Mouse (Mus musculus): ENCODE measurements at regions not wholly inside any gene's neighbourhood (a gene's known extent, or its start where the extent isn't known, plus 50 kb on each side); places are given as distances from the start of the nearest gene placed in this dataset.

DNA sequence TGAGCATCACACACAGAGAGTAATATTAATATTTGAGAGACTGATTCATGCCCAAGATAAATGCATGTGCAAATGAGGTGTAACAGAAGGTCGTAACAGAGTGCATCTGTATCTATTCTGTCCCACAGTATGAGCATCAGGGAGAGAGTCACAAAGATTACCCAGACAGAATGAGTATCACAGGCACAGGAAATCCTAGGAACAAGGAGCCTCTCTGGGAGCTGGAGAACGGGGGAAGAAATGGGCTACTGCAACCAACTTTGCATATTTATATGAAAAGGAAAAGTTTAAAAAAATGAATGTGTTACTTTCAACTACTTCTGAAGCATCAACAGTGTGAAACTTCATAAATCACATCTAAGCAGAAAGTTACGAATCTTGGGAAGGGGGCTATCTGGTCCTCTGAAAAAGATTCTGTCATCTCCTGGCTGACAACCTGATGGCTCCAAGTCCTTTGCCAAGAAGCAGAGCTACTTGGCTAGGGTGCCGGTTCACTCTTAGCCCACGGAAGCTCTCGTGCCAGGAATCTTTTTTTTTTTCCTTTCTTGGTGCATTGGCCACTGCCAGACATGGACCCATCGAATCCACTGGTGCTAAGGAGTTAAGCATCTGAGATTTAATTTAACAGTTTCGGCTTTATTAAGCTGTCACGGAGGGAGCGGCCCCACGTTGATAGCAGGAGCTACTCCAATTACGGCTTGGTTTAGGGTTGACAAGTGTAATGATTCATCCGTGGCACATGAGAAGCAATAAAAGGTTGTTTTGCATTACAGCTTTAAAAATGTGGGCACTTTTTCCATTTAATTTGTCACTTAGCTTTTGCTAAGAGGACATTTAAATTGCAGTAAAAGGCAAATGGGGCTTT is 277.6 kb upstream of the Smim15 start:
- DNase-seq (ENCODE audit: low read depth) = no peak

DNA sequence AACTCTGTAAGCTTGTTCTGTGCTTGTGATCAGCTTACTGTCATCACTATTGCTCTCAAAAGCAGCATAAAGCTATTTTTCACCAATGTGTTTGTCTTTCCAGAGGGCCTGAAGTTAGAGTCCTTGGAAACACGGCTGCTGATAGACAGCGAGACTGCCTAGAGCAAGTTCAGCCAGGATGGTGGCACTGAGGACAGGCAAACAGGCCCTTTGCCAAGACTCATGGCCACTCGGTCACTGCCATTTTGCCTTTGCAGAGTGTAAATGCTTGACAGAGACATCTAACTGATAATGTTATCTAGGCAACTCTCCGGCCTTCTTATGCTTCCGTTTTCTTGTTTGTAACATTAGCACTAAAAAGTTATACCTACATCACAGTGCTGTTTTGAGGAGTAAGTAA is 280.3 kb upstream of the Smim15 start:
- no peak for DNase-seq (ENCODE audit: low read depth)

DNA sequence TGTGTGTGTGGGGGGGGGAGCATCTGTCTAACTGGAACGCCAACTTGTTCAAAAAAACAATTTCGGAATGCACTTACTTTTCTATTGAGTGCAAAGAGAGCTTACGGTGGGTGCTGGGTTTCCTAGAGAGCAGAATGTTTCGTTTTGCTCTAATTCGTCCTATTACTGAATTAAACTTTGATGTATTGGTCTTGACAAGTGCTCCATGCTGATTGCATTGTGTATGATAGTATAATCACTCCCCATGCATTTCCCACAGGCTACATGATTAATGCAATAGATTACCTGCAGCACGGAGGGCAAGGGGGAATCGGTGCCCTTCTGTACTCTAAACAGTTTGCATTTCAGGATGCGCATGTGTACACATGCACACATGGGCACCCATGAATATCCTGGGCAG is 283.7 kb upstream of the Smim15 start:
- no peak for DNase-seq (ENCODE audit: low read depth)

DNA sequence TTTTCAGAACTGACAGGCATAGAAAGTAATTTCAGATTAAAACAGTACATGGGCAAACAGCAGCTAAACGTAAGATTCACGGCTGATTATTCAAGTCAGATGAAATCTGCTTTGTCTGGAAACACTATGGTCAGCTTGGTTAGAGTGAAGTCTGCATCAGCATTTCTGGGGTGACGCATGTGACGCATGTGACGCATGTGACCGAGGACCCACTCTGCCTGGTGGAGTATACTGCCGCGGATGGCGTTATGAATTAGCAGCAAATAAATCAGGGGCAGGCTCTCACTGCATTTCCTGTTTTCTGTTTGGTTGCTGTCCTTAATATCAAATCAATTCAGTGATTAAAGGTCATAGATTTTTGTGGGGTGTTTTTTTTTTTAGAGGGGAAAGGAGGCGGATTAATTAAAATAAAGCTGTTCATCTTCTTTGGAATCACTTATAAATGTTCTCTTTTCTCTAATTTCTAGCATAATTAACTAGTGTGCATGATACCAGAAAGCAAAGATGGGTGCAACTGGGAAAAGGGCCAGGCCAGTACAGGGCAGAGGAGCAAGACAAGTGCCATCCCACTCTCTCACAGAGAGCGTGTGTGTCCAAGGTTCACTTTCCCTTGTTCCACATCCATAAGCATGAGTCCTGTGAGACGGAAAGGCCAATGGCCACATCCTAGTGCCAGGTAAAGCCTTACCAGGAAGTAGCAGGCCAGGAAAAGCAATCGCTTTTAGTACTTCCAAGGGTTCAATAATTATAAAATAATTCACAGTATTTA is 285.7 kb upstream of the Smim15 start:
- no peak for DNase-seq (ENCODE audit: low read depth)

DNA sequence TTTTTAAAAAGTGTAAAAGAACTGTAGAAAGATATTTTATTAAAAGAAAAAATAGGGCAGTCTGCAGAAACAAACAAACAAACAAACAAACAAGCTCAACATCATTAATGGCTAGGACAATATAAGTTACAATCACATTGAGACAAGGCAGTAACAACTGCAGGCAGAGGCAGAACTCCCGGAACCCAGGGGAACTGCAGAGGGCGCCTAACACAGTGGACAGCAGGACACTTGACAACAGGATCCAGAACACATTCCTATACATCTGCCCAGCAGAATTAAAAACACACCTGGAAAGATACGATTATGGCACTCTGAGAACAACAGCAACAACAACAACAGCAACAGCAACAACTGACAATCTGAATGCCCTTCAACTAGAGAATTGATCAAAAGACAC is 291.5 kb upstream of the Smim15 start:
- DNase-seq (ENCODE audit: low read depth) = peak; percentile 3

DNA sequence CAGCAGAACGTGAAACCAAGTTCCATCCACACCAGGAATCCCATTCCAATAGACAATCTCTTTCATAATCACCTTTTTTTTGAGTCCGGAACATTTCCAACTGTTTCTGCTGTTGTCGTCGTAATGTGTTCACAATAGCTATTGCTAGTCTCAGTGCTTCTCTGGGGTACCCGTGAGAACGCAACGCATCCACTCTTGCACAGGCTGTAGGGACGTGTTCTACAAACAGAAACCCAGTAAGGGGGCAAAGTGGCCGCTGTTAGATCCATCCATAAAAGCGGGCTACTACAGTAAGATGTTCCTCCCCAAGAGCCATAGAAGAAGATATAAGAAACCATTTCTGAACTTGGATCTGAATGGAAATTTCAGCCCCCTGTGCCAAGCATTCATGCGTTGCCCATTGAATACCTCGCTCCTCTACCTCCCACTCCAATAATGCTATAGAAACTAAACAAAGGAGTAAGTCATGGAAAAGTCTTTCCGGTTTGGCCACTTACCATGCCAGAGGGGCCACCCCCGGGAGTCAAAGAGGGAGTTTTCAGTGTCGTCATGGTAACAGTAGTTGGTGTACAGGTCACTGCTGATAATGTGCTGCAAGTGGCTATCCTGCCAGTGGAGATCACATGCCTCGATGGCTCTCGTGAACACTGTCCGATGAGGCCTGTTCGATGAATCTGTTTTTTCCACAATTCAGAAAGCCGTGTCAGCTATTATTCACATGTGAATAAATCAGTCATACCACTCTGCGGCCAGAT is 300.6 kb upstream of the Smim15 start:
- no peak for DNase-seq (ENCODE audit: low read depth)

DNA sequence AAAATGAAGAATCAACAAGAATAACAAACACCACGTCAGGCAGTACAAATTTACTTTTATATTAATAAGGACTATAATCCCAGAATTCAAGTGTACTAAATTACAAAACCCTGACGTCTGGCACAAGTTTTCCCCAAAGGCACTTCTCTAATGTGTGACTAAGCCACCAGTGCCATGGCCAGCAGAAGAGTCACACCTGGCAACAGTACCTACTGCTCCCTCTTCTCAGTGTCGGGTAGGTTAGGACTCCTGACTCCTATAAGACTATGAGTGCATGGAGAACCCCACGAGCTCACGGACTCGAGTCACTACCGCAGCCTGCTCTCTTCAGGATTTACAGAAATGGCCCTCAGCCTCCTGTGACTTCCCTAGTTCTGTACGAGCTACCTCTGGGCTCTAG is 307.7 kb upstream of the Smim15 start:
- DNase-seq (ENCODE audit: low read depth) = no peak

DNA sequence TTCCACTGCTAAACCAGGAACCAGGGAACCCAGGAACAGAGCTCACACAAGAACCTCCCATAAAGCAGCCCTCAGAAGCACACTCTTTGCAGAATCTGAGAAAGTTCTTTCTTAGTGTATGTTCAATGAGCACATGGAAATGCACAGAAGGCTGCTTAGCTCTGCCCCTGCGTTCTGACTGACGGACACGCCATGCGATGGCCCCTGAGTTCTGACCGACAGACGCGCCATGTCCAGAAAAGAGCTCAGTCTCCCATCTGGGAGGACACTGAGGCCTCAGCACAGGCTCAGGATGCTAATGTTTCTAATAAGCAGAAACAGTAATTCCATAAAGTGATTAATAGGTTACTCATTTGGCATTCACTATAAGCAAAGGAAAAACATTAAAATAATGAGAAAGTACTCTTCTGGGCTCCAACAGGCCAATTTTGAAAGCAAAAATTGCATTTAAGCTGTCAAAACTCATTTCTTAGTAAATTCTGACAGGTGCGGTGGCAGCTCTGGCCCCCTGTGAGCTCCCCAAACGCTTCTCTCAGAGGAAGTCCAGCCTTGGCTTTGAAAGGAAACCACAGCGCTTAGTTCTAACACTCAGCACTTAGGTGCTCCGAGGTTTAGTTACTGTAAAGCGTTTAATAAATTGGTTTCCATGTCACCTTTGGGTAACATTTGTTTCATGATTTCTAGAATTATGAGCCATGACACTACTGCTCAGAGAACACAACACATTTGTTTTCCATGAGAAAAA is 309.9 kb upstream of the Smim15 start:
- no peak for DNase-seq (ENCODE audit: low read depth)

DNA sequence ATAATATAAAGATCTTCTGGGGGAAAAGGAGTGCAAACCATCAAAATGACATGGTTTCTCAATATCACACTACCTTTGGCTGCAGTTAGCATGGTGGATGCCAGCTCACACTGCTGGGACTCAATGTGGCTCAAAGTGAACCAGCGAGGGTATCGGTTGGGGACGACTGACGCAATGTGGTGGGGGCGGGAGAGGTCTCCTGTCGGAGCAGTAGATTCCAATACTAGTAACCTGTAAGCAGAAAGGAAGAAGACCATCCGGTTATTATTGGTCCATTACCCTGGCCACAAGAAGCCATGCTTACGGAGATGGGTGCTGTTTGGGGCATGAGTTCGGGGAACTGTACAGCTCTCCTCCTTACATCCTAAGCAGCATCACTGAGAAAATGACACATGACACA is 313.3 kb upstream of the Smim15 start:
- DNase-seq (ENCODE audit: low read depth) = no peak

DNA sequence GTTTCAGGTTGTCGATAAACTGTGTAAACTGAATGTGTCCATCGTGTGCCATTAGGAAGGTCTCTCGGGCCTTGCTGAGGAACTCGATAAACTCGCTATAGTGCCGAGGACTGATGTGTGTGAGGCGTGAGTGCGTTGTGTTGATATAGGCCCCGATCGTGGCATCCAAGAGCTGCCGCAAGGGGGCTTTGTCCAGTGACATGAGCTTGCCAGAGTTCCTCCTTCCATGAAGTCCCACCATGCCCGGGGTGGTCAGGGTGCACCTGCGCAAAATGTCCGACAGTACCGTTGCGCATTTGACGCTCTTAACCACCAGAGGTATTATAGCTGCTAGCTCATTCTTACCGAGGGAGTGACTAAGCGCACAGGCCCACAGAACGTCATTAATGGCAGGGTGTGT is 317.8 kb upstream of the Smim15 start:
- DNase-seq (ENCODE audit: low read depth) = no peak

DNA sequence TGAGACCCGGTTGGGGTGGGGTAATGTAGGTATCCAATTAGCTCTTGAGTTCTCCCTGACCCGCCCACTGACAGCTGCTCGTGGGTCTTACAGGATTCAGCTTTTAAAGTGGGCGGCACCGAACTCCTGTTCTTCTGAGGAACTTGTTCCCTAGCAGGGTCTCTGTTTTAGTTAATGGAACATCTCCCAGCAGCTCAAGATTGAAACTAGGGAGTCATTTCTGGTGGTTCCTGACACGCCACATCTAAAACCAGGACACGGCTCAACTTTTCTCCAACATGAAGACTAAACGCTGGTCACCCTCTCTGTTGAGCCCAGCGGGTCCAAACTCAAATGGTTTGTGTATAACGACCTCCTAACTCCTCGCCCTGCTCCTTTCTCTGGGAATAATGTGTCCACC is 322.3 kb upstream of the Smim15 start:
- DNase-seq (ENCODE audit: low read depth) = no peak

DNA sequence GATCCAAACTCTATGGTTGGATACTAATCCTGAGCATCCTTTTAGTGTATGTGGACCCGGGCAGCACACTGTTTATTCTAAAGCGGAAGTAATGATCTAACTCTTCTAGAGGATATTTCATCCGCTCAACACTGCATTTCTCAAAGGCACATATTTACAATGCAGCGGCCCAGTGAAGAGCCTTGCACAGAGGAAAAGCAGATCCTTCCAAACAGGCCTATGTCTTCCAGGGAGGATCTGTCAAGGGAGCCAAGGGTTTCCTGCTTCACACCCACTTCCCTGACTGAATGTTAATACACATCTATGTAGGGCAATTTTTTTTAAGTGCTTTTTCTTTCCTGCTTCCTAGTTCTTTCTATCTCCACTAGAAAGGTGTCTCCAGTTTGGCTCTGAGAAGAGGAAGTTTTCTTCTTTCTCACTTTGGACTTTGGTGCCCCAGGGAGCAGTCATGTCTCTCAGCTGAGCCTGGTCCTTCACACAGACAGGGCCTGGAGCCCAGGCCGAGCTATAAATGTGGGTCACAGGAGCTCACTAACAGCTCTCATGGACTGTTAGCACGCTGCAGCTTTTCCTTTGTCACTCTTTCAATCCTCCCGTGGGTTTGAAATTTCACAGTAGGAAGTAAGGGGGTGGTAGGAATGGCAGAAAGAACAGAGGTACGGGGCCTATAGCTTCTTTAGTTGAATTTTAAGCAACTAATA is 323.2 kb upstream of the Smim15 start:
- no peak for DNase-seq (ENCODE audit: low read depth)

DNA sequence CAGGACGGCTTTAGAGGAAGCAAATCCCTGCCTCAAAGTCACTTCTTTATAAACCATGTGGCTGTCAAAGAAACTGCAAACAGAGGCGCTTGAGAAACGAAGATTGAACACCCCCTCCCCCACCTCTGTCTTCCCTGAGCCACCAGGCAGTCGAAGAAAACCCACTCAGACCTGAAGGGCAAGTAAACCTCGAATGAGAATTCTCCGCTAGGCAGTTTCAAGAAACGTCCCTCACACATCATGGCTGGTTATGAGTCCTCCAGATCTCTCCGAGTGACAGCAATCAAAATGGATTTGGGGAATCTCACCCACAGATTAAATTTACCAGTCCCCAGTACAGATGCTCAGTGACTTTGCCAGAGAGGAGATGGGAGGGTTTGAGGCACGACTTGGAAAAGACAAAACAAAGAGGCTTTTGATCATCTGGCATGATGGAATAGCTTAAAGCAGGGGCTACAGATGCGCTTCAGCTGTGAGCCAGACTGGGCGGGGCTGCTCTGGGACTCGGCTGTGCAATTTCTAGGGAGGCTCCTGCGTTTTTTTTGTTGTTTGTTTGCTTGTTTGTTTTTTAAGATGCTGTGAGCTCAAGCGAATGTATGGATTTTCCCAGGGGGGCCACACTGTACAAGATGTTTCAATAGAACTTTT is 325.1 kb upstream of the Smim15 start:
- no peak for DNase-seq (ENCODE audit: low read depth)

DNA sequence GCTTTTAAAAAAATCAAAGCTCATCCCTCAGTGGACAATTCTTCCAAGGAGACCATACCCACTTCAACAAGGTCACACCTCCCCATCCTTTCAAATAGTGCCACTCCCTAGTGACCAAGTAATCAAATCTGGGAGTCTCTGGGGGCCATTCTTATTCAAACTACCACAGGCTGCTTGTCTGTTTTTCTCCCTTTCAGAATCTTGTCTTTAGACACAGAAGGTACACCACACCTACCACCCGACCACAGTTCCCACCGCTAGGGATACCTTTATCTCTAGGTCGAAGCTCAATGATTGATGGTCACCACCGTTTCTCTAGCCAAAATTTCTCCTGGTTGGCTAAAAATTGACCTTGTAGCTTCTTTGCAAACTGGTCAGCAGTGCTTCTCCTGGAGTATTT is 328.6 kb upstream of the Smim15 start:
- DNase-seq (ENCODE audit: low read depth) = no peak

DNA sequence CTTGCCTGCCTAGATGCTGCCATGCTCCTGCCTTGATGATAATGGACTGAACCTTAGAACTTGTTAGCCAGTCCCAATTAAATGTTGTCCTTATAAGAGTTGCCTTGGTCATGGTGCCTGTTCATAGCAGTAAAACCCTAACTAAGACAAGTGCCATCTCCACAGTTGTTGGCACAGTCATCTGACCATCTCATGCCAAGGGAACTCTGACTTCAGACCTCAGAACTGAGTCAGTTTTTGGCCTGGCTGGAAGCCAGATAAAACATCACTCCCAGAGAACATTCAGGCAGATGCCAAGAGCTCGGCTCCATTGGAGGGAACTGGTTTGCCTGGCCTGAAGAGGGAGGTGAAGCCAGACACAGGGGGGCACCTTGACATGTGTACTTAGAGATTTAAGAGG is 330.2 kb upstream of the Smim15 start:
- peak; percentile 82 for DNase-seq (ENCODE audit: low read depth)

DNA sequence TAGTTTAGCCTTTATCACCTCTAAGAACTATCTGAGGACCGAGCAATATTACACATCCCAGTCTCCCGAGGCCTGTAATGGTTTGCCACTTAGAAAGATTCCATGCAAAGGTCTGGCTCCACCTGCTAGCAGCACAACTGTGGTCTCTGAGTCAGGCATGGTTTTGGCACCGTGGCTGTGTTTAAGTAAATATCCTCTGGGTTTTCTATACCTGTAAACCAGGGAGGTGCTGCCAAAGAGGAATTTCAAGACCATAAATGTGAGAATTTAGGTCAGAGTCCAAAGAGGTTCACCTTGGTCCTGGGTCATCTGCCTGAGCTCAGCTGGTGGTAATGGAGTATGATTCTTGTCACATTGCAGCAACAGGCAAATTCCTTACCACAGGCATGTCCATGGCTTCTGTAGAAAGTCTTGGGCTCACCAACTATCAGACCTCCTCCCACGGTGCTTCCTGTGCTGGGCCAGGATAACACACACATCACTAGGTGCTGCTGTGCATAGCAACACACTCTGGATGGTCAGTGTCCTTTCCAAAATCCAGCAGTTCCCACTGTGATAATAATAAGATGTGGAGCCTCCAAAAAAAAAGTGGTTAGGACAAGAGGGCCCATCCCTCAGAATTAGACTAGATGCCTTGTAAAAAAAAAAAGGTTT is 332.8 kb upstream of the Smim15 start:
- DNase-seq (ENCODE audit: low read depth) = peak; percentile 12

DNA sequence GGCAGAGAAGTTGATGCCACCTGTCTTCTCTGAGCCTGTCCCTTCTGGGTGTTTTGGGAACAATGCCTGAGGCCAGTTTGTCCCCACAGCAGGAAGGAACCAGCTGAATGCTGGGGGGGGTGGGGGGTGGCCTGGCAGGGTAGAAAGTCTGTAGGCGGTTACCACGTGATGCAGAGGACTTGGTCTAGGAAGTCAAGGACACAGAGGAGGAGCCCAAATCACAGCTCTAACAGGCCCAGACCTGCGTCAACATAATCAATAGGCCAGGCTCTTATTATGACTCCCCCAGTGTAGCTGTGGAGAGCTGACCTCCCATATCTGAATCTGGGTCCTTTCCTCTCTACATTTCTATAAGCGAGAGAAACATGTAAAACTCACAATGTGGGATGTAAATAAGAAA is 333.9 kb upstream of the Smim15 start:
- no peak for DNase-seq (ENCODE audit: low read depth)

DNA sequence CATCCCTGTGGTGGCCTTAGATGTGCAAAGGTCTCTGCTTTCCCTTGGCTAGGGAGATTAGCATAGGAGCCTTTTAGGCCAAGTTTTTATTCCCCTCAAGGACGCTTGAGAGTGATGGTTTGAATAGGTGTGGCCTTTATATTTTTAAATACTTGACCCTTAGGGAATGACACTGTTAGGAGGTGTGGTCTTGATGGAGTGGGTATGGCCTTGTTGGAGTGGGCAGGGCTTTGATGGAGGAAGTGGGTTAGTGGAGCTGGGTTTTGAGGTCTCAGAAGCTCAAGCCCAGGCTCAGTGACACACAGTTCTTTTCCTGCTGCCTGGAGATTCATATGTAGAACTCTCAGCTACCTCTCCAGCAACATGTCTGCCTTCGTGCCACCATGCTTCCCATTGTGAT is 334.4 kb upstream of the Smim15 start:
- no peak for DNase-seq (ENCODE audit: low read depth)

DNA sequence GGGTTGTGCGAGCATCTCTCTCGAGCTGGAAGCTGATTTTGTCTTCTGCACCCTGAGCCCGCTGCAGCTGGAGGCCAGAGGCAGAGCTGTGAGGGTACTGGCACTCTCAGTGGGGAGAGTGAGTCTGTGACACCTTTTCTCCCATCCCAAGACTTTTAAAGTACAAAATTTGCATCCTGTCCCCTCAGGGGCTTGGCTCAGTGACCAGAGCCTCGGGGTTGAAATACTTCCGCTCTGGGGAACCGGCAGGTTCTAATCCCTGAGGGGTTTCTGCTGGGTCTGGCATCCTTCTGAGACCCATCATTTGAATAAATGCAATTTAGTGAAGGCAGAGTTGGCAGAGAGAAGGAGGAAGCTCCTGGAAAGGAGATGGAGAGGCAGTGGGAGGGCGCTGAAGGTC is 340.5 kb upstream of the Smim15 start:
- no peak for DNase-seq (ENCODE audit: low read depth)
